Comparison of ENCODE assay signal across 8 mouse cellular contexts in genomic region chr6:28262198-28262621, GRCm38 (mm10).
DNase-seq lines count a peak whose midpoint lies in the region; ATAC-seq and TF ChIP-seq lines count a peak whose summit lies in the region.

No protein-coding gene starts in this region.

- no peaks in the 10 kb centered on the region for H3K4me1 ChIP-seq in kidney, postnatal 0 days (replicated peaks; ENCODE audit: insufficient read depth, low read length)
- peaks cover 12% of the 10 kb centered on the region for H3K4me1 ChIP-seq in bone marrow macrophage, adult 2 months (ENCODE audit: control insufficient read depth, insufficient read depth, low read length)
- H3K4me1 ChIP-seq in hindbrain, embryonic 11.5 days (replicated peaks; ENCODE audit: control insufficient read depth, insufficient read depth, low read length) = no peaks in the 10 kb centered on the region

- no peak for TF ChIP-seq POLR2A in bone marrow macrophage, adult 2 months (IDR thresholded peaks at IDR 0.05; ENCODE audit: borderline replicate concordance, low read depth, low read length)

- H3K27me3 ChIP-seq in kidney, postnatal 0 days (ENCODE audit: insufficient read depth, low read length) = no peaks in the 10 kb centered on the region
- H3K27me3 ChIP-seq in hindbrain, embryonic 11.5 days (ENCODE audit: control insufficient read depth, insufficient read depth, low read length) = no peaks in the 10 kb centered on the region

- no peaks in the 10 kb centered on the region for H3K36me3 ChIP-seq in kidney, postnatal 0 days (ENCODE audit: insufficient read depth, low read length)
- no peaks in the 10 kb centered on the region for H3K36me3 ChIP-seq in hindbrain, embryonic 11.5 days (ENCODE audit: control insufficient read depth, insufficient read depth, low read length)
- peaks cover 11% of the 10 kb centered on the region; the same call in 1 of the 2 replicates for H3K36me3 ChIP-seq in macrophage (ENCODE audit: inconsistent target)

- H3K4me3 ChIP-seq in kidney, postnatal 0 days (replicated peaks; ENCODE audit: low read depth, low read length) = peak overlapping the region; percentile 87
- peak overlapping the region; percentile 88 for H3K4me3 ChIP-seq in bone marrow macrophage, adult 2 months (ENCODE audit: insufficient read depth, low read length)
- H3K4me3 ChIP-seq in hindbrain, embryonic 11.5 days (ENCODE audit: low read depth, low read length) = peak overlapping the region; percentile 90
- peak overlapping the region; percentile 48 for H3K4me3 ChIP-seq in macrophage (ENCODE audit: inconsistent target)

- H3K4me2 ChIP-seq in kidney, postnatal 0 days (ENCODE audit: low read length) = peak overlapping the region; percentile 96
- peak overlapping the region; percentile 92 for H3K4me2 ChIP-seq in hindbrain, embryonic 11.5 days (replicated peaks; ENCODE audit: low read depth, low read length)

- WGBS in kidney, postnatal 0 days = under 1% methylated on average over 26 of the region's 29 CpGs
- WGBS in hindbrain, embryonic 11.5 days = 2% methylated on average over 17 of the region's 29 CpGs
- WGBS in macrophage (ENCODE audit: missing documents) = under 1% methylated on average over 29 of the region's 29 CpGs

- no peak for TF ChIP-seq CTCF in kidney, postnatal 0 days (IDR thresholded peaks at IDR 0.05; ENCODE audit: low read depth)
- TF ChIP-seq CTCF in bone marrow macrophage, adult 2 months (IDR thresholded peaks at IDR 0.05; ENCODE audit: low read depth, low read length) = no peak

- H3K9ac ChIP-seq in kidney, postnatal 0 days (ENCODE audit: low read depth, low read length) = peak overlapping the region; percentile 71
- H3K9ac ChIP-seq in hindbrain, embryonic 11.5 days (ENCODE audit: low read depth, low read length) = peak overlapping the region; percentile 73

- H3K27ac ChIP-seq in kidney, postnatal 0 days = peak overlapping the region; percentile 91
- peak overlapping the region; percentile 76 for H3K27ac ChIP-seq in bone marrow macrophage, adult 2 months (ENCODE audit: insufficient read depth, low read depth, low read length)
- H3K27ac ChIP-seq in hindbrain, embryonic 11.5 days (ENCODE audit: low read depth, low read length) = peak overlapping the region; percentile 81
- peak overlapping the region; percentile 49 for H3K27ac ChIP-seq in macrophage

- no peaks in the 10 kb centered on the region for H3K9me3 ChIP-seq in kidney, postnatal 0 days (replicated peaks; ENCODE audit: low read length)
- H3K9me3 ChIP-seq in hindbrain, embryonic 11.5 days (ENCODE audit: control insufficient read depth, low read length) = no peaks in the 10 kb centered on the region

- peaks cover 36% of the 10 kb centered on the region for H3K79me2 ChIP-seq in macrophage (ENCODE audit: inconsistent target)

- no peak for DNase-seq in kidney, postnatal 0 days (ENCODE audit: low spot score)
- no peak for DNase-seq in kidney, postnatal 14 days
- no peak for DNase-seq in hindbrain, embryonic 11.5 days (ENCODE audit: low spot score)
- DNase-seq in right cerebral cortex, postnatal 36 days (ENCODE audit: low spot score in 2 of 2) = no peak
- DNase-seq in urinary bladder, postnatal 36 days (ENCODE audit: low spot score in 2 of 2) = no peak
- DNase-seq in frontal cortex, postnatal 10 days (ENCODE audit: low spot score in 2 of 2) = no peak

- ATAC-seq in kidney, postnatal 0 days (replicated peaks; ENCODE audit: low FRiP score, low read depth) = peak; percentile 68
- no peak; the same call in 1 of the 2 replicates for ATAC-seq in hindbrain, embryonic 11.5 days (ENCODE audit: low FRiP score)
